Mouse (Mus musculus) cerebellum, adult 2 months (tissue): Measurements from ENCODE around the gene Gsta3.

ENCODE experiments used
- CTCF ChIP-seq: fragments of 200-500 bp; IDR thresholded peaks from 2 replicates; pipeline ENCODE4 v1.5.1; 2011; ENCODE audit warnings: low read depth, mild to moderate bottlenecking, control low read depth, low read length, moderate library complexity, borderline replicate concordance; ENCODE audit not compliant: insufficient read depth
- POLR2A ChIP-seq: fragments of 200-500 bp; IDR thresholded peaks from 2 replicates; pipeline ENCODE4 v1.6.1; 2011; ENCODE audit warnings: low read length, control low read depth, borderline replicate concordance; ENCODE audit not compliant: insufficient read depth

DNA sequence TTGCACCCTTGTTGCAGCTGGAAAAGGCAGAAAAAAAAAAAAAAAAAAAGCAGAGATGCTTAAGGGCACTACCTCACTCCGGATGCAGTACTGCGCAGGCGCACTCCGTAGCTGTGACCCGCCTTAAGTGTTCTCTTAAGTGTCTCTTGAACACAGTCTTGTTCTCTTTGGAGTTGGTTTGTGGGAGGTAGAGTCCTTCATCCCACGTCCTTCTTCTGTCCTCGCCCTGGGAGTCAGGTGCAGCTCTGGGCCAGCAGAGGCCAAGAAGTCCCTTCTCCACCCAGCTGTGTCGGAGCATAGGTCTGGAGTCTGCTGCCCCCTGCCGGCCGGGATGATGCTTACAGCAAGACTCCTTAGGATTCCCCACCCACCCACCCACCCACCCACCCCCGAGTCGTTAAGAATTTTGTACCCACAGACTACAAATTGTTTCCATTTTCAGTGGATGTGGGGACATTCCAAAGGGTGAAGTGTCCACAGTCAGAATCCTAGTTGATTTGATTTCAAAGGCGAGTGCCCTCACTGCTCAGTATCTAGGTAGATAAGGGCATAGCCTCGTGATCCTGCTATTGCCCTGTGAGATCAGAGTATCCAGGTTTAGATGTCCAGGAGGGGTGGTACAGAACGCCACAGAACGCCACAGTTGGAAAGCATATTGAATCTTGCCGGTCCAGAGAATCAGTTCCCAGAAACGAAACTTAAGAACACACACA is 31.1 kb downstream of the Gsta3 start:
- TF ChIP-seq CTCF = peak; percentile 48
- no peak for TF ChIP-seq POLR2A
